Mouse (Mus musculus) skeletal muscle tissue, adult 2 months (tissue): ENCODE data around the gene Snapc1.
A peak's percentile ranks its signal among the peaks of the same experiment; 100 is the strongest.

ENCODE experiments used
- DNase-seq: peaks from one replicate; pipeline ENCODE4 v3.0.0-alpha.2; 2012; ENCODE audit warnings: low read depth, low spot score

Snapc1 gene

DNA sequence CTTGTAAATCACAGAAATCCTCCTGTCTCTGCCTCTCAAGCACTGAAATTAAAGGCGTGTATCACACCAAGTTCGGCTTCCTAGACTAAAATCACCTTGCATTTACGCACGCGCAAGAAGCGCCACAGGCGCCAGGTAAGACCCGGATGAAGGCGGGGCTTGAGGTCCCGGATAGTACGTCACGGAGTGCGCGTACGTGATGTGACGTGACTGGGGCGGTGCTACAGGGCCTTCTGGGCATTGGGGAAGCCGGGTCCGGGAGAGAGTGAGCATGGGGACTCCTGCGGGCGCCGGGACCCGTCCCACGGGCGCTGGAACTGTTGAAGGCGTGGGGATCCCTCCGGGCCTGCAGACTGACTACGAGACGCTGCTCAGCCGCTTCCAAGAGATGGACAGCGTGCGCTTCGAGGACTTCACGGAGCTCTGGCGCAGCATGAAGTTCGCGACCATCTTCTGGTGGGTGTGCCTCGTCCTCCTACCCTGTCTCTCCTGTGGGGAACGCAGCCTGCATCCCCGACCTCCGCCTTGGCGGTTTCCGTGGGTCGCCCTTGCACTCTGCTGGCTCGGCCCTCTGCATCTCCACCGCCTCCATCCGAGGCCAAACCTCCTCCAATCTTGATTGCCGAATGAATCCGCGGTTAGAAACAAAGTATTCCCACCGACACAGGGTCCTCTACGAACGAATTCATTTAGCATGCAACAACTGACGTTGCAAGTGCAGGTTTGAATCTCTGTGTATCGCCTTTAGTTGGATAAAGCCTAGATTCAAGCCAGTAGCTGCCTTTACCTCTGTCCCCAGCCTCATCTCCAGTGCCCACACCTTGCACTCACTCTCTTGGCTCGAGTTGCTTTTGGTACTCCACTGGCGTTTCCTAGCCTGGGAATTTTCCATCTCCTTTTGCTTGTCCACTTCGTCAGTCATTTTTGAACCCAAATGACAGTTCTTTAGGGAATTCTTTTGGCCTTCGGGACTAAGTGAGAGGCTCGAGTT lies at the start of gene Snapc1:
Snapc1 (plus strand) TSS at position 191 of the 991 bp plus-strand sequence.
- DNase-seq: peak; percentile 96

DNA sequence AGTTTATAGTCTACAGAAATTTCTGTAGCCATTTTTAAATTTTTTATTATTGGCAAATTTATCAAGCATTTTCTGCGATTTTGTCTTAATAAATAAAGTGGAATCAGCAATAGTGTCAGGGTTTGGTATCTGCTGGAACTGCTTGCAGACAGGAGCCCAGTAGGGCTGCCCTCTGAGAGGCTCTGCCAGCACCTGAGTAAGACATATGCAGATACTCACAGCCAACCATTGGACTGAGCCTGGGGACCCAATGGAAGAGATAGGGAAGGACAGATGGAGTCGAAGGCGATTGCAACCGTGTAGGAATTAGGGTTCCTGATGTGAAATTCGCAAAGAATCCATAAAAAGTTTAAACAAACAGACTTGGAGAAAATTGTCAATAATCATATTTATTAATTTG lies 45.8 kb upstream of the Snapc1 start:
- DNase-seq: no peak

DNA sequence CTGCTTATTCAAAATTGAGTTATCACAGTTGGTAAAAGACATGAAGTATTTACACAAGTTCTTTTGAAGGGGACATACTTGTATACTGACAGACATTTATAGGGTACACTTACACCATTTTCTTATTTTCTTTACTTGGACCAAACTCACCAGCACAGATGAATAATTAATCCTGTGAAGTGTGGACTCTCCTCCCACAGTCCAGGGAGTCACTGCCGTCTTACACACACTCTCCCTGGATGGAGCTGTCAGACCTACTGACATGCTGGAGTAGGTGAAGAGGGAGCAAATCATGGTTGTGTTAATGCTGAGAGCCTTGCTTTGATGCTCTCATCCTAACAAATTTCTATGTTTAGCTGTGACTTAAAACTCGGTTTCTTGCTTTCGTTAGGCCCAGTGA lies 34.0 kb upstream of the Snapc1 start:
- DNase-seq: no peak

DNA sequence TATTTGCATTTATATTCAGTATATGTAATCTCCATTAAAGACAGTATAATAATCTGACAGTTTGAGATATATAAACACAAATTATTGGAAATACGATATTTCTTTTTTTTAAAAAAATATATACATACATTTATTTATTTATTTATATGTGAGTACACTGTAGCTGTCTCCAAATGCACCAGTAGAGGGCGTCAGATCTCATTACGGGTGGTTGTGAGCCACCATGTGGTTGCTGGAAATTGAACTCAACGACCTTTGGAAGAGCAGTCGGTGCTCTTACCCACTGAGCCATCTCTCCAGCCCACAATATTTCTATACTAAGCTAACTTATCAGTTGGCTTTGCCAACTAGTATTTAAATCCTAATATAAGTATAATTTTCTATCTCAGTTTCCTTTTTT lies 33.0 kb upstream of the Snapc1 start:
- no peak for DNase-seq

DNA sequence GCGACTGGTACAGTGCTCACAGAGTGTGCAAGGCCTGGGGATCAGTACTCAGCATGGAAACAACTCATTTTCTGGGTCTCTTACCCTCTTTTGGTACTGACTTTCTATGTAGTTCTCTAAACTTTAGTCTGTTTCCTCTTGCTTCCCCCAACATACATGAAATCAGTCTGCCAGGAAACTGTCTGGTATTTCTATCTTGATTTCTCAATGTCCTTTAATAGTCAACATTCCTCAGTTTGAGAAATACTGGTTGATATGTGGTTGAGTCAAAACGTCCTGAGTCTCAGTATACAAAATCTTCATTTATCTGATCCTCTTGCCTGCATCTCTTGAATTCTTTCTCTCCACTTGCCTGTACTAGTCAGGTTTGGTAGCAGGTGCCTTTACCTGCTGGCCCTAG lies 29.8 kb upstream of the Snapc1 start:
- no peak for DNase-seq

DNA sequence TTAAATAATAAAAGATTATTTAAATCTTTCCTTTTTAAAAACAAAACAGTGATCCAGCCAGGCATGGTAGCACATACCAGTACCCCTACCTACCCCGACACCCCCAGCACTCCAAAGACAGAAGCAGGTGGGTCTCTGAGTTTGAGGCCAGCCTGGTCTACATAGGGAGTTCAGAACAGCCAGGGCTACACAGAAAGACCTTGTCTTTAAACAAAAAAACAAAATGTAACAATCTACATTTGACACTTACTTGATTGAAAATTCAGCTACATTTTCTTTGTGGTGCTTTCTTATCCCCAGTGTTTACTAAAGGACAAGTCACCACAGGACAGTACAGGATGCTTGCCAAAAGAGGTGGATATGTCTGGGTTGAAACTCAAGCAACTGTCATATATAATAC lies 26.9 kb upstream of the Snapc1 start, which contains the start of gene Gm49321:
Gm49321 (plus strand) TSS at position 301 of the 400 bp plus-strand sequence.
- no peak for DNase-seq

DNA sequence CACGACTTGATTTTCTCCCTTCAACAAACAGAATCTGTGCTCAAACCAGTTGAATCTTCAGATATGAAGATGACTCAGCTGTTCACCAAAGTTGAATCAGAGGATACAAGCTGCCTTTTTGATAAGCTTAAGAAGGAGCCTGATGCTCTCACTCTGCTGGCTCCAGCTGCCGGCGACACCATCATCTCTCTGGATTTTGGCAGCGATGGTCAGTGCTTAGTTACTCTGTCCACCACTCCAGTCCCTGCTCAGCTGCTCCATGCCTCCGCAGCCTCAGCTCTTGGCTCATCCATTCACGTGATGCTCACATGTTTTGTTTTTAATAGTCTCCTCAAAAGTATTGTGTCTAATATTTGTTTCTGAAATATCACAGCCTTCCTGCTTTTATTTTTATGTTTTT lies 24.7 kb upstream of the Snapc1 start:
- DNase-seq: peak; percentile 26

DNA sequence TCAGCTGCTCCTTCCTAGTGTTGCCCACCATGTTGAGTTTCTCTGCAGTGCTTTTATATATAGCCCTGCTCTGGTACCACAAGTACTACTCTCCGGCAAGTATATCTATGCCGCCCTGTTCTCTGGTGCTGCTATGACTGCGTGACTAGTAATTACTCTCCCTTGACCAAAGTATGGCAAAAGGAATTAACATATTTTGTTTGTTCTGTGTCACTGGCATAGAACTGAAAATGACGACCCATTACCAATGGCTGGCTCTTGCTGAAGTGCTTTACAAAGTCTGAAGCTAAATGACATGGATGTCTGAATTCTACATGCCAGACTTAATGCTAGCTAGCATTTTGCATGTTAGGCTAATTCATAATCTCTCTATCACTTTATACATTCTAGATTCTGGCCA lies 15.9 kb upstream of the Snapc1 start:
- no peak for DNase-seq

DNA sequence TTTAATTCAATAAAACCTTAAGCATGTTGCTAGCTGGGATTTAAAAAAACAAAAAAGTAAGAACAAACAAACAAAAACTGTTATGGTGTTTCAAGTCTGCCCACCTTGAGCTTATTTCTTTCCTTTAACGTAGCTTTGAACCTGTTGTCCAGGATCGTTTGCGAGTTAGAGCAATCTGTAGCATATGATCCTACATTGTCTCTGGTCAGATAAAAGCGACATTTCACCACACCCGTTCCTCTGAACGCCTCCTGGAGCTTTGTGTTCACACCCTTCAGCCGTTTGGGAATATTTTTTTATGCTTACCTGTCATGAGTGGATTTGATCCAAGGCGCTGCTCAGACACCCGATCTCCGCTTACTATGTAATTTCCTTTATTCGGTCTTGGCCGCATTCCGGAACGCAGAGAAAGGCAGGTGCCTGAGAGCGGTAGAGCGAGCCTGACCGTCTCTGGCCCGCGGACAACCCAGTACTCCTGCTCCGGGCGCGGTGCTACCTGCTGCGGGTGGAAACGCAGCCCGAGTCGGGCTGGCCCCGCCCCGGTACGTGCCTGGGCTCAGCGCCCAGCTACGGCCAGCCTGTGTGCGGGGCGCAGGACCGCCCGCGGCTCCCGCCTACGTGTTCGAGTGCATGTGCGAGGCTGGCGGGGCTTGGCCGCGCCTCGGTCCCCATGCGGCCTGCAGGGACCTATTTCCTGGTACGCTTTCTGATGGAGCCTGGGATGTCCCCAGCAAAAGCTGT lies 14.8 kb upstream of the Snapc1 start:
- no peak for DNase-seq

DNA sequence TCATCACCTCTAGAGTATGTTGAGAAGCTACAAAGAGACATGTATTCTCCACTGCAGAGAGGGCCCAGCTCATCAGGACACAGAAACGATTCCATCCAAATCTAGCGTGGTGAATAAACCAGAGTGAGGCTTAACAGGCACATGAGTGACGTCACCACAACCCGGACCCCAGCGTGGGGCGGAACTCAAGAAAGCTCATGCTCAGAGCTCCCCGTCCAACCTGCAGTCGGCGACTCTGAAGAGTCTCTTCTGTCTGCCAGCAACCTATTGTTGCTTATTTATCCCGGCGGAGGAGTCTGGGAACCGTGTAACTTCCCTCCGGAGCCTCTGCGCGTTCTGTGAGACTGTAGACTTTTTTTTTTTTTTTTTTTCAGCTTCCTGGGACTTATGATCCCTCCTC lies 11.4 kb upstream of the Snapc1 start:
- no peak for DNase-seq

DNA sequence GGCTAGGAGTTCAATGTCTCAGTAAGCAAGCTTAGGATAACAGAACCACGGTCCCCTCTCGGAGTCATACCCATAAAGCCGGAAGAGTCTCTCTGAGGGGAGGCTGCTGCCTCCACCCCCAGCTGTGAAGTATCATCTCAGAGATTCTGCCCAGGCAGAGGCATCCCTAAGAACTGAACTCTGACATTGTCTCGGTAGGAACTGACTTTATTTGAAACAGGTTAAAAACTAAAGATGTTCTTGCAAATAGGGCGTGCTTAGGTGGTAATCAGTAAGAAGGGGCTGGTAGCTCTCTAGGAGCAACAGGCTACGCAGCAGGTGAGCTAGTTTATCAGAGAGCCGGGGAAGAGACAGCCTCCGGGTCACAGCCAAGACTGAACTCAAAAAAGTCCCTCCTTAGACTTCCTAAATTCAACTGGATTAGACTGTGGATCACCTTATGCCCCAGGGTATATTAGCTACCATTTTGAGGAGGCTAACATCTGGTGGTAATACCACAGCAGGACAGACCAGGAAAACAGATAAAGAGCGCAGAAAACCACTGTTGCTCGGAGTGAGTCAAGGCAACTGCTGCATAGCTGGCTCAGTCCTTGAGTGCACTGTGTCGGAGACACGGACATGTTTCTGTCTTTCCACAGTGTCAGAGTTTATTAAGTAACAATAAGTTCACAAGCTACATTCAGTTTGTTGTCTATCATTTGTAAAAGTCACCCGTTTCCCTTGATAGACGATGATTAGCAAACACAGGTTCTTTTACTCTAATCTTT lies 10.7 kb upstream of the Snapc1 start:
- DNase-seq: no peak

DNA sequence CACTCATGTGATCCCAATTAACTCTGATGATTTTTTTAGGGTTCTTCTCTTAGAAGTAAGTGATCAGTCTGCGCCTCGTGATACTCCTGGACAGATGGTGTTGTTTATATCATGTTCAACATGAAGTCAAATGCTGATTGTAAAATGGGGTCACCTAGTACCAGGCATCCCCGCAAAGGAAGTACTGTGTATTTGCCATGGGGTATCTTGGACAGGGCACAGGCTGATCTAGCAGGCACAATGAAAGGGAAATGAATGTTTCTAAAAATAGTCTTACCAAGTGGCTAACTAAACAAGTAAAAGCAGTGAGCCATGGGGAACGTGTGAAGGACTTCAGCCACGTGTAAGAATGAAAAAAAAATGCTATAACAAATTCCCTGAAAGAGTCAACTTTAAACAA lies 9.5 kb upstream of the Snapc1 start:
- DNase-seq: no peak

DNA sequence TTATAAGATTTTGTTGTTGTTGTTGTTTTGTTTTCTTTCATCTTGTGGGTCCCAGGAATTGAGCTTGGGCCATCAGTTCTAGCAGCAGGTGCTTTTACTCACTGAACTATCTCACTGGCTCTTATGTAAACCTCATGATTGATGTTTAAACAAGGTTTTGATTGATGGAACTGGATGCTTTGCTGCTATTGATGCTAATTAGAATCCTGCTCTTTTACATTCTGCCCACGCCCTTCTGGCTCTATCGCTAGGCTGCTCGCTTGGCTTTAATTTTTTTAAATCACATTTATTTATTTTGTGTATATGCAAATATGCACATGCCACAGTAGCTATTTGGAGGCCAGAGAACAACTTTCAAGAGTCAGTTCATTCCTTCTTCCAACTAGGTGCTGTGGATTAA lies 6.6 kb upstream of the Snapc1 start:
- DNase-seq: no peak

DNA sequence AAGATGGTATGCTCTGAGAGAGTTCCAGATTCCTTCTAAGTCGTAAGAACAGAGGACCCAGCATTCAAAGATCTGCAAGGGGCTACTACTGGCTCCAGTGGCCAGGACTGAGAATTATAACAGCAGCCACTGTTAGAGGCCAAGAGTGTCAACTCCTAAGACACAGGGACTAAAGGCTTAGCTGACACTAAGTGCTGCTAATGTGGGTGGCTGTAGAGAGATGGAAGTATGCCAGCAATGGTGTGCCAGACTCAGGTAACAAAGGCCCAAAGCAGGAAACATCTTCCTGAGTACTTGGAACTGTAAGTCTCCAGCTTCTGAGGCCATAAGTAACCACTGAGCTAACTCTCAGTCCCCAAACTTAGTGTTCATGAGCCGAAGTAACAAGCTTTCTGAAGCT lies 5.5 kb upstream of the Snapc1 start:
- no peak for DNase-seq

DNA sequence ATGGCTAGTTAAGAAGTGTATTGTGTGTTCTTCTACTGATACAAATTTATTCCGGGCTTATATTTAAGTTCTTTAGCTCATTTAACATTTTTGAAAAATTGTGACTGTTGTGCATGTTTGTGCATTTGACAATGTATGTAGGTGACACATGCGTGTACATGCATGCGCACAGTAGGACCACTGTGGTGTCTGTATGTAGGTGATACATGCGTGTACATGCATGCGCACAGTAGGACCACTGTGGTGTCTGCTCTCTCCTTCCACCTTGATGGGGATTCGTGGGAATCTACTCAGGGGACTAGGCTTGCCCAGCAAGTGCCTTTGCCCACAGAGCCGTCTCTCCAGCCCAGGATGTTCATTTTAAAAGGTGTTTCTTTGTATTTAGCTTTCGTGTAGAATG lies 4.9 kb downstream of the Snapc1 start:
- DNase-seq: no peak

DNA sequence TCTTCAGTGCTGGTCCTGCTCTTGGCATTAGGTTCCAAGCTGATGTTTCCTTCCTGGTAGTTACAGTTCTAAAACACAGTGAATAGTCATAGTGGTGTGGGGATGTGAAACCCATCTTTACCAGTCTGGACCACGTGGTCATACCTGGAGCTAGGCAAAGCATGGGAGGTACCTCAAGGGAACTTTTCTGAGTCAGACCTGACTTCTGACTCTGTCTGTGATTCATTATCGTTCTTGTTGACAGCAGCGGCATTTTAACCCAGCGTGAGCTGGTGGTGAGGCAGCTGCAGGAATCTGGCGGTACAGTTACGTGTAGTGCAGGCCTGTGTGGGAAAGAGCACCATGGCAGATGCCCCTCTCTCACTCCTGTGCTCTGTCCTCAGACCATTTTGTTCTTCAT lies 10.3 kb downstream of the Snapc1 start:
- no peak for DNase-seq

DNA sequence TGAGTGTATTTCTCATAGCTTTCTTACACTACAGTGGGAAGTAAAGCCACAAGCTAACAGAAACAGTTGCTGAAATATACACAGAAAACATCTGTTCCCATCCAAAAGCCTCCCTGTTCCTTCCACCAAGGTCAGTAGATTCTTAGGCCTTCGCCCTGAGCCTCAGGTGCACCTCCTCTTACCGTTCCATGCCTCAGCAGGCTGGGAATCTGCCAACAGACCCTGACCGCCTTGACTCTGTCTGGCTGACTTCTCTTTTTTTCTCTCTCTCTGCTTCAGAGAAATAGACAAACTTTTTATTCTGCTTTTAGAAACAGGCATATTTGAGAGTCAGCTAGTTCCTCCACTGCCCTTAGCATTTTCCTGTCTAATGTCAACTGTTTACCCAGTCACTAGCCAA lies 13.9 kb downstream of the Snapc1 start:
- no peak for DNase-seq

DNA sequence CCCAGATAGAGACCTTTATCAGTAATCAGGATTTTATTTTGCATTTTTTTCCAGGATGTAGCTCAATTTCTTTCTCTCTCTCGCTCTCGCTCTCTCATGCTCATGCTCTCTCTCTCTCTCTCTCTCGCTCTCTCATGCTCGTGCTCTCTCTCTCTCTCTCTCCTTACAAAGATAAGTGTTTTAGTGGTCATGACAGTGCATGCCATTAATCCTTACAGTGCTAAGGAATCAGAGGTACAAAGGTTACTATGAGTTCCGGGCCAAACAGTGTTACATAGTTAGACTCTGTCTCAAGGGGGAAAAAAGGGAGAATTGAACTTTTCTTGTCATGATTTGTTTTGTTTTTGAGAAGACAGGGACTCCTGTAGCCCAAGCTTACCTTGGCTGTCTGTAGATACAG lies 15.4 kb downstream of the Snapc1 start:
- no peak for DNase-seq

DNA sequence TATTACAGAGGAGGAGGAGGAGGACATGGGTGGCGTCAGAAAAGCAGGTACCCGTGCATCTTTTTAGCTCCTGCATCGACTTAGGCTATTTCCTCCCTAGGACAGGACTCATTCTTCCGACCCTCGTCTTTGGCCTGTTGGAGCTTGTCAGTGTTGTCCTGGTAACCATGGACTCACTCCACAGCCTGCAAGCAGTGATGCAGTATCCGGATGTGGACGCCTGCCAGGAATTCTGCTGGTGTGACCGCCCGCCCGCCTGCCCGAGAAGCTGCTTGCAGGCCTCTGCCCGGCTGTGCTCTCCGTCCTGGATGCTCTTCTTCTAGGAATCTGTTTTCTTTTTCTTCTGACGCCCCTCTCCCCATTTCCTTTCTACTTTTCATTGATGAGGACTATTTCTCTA lies 18.3 kb downstream of the Snapc1 start:
- peak; percentile 10 for DNase-seq

DNA sequence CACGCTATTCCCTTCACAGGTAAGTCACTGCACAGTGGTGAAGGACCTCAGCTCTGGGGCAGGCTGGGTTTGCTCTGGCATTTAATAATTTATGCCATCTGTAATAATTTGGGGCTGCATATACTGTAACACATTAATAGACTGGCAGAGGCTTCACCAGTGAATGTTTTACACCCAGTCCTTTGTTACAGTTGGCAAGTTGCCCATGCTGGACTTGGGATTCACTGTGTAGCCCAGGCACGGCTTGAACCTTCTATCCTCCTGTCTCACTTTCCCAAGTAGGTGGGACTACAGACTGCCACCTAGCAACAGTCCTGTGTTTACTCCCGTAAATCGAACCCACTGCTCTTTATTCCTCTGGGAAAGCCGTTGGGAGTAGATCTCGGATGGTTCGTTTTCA lies 22.0 kb downstream of the Snapc1 start:
- no peak for DNase-seq

DNA sequence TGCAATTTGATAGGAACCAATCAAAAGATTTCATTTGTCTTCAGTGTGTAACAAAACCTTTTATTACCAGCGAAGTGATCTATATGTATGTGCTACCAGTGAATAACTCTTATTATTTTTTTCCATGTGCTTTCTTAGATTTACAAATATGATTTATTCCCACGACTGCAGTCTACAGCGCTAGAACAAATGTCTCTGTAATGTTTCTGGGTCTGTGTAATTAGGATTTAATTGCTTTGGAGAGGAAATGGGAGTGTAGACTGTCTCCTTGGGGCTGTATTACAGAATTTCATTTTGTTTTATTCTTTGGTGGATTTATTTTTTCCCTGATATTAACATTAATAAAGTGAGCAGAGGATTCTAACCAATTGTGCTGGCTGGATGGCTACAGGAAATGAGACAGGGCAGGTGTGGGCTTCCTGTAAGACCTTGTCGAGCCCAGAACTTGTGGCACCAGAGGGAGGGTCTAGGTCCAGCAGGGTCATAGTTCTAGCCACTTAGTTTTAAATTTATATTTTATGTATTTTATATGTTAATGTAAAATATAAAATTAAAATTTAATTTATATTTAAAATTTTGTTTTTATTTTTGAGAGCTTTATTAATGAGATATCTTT lies 24.2 kb downstream of the Snapc1 start:
- DNase-seq: no peak

DNA sequence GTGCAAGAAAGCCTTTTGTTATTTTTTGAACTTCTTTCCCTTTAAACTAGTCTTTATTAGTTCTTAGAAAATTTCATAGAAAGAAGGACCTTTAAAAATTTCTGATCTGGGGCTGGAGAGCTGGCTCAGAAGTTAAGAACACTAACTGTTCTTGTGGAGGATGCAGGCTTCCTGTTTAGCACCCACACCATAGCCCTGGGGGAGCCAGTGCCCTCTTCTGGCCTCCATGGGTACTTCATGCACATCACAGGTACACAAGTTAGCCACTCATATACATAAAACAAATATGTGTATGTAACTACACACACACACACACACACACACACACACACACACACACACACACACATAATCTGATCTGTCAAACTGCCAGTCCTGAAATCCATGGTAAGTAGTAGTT lies 25.3 kb downstream of the Snapc1 start:
- peak; percentile 20 for DNase-seq
